Mouse (Mus musculus) right cerebral cortex, adult 2 months (tissue): ENCODE measurements around the gene Hist2h2aa2.
"Not testable (repeated sequence)": the region's sequence is repeated elsewhere in the genome, so short reads cannot be mapped to it uniquely, and the experiment has no call there.

ENCODE experiments used
- DNase-seq, 2 experiments: peaks; one replicate each; pipeline ENCODE4 v3.0.0; 2021 to 2022; ENCODE audit warnings: low spot score in 2 of 2

Hist2h2aa2 gene

DNA sequence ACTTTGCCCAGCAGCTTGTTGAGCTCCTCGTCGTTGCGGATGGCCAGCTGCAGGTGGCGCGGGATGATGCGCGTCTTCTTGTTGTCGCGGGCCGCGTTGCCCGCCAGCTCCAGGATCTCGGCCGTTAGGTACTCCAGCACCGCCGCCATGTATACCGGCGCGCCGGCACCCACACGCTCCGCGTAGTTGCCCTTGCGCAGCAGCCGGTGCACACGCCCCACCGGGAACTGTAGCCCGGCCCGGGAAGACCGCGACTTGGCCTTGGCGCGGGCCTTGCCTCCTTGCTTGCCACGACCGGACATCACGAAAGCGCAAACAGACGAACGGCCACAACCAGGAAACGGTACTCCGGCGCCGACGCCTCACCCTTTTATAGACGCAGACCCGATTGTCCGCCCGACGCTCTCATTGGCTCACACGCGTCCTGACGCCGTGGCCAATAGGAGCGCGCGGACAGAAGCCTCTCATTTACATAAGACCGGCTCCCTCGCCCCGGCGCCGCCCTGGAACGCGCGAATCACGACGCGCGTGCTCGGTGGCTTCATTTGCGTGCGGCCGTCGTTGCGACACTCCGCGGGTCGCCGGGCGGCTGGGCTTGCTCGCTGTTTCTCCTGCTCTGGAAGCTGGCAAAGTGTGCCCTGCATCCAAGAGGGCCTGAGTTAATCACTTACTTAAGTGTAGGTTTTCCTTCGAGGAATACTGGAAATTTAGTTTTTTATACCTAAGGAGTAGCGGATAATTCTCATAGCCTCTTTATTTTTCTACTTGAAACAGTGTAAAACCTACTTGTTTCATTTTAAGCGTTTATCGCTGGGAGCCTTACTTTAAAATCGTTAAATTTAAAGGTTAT, at the start of gene Hist2h2aa2:
Hist2h2aa2 (minus strand) TSS at position 328 of the 850 bp plus-strand sequence.
- DNase-seq, result peak; percentile 96 to 98

DNA sequence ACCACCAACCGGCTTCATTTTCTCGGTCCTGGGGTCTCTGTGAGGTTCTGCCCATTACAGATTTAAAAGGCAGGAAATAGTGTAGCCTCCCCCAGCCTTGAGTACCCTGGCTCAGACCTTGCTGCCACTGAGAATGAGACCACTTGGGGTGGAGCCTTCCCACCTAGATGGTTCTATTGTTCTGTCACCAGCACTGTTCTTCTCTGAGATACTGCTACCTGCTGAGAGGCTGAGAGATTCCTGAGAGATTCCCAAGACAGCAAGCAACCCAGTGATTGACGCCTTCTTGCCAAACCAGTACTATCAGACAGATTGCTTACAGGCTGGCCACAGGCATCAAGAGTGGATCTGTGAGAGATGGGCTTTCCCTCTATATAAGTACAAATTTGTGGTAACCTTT, 49.1 kb upstream of the Hist2h2aa2 start:
- no peak for DNase-seq

DNA sequence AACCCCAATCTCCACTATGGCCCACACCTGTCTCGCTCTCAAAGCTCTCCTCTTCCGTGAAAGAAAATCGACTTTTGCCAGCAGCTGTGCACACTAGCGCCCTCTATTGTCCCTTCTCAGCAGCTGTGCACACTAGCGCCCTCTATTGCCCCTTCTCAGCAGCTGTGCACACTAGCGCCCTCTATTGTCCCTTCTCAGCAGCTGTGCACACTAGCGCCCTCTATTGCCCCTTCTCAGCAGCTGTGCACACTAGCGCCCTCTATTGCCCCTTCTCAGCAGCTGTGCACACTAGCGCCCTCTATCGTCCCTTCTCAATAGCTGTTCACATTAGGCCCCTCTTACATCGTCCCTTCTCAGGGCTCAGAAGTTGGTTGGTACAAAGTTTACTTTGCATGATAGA, 47.3 kb upstream of the Hist2h2aa2 start:
- DNase-seq, result not testable (repeated sequence)

DNA sequence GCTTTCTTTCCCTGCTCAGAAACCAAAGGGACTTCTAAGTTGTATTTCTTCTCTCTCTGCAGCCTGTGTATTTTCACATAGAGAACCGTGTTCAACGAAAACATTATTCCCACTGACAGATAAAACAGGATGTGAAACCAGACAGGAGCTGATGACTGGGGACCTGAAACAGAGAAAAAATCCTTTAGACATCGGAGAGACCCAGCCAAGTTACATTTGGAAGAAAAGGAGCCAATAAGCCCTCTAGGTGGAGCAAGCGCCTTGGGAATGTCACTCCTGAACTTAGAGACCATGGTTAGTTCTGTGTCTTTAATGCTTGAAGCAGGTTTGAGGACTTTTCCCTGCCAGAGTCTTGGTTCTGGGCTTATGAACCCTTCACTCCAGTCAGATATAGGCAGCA, 44.4 kb upstream of the Hist2h2aa2 start:
- peak; percentile 45 to 49 for DNase-seq

DNA sequence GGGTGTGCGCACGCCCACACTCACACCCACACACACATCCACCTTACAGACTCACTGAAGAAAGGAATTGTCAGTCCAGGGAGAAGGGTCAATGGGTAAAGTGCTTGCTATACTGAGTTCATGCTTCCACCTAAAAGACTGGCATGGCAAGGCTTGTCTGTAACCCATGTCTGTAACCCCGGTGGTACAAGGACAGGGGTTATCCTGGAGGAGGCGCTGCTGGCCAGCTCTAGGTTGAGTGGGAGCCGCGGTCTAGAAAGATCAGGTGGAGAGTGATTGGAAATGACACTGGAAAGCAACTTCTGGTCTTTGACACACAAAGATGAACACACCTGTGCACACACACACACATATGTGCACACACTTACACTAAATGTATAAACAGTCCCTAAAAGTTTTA, 40.6 kb upstream of the Hist2h2aa2 start:
- DNase-seq, result no peak

DNA sequence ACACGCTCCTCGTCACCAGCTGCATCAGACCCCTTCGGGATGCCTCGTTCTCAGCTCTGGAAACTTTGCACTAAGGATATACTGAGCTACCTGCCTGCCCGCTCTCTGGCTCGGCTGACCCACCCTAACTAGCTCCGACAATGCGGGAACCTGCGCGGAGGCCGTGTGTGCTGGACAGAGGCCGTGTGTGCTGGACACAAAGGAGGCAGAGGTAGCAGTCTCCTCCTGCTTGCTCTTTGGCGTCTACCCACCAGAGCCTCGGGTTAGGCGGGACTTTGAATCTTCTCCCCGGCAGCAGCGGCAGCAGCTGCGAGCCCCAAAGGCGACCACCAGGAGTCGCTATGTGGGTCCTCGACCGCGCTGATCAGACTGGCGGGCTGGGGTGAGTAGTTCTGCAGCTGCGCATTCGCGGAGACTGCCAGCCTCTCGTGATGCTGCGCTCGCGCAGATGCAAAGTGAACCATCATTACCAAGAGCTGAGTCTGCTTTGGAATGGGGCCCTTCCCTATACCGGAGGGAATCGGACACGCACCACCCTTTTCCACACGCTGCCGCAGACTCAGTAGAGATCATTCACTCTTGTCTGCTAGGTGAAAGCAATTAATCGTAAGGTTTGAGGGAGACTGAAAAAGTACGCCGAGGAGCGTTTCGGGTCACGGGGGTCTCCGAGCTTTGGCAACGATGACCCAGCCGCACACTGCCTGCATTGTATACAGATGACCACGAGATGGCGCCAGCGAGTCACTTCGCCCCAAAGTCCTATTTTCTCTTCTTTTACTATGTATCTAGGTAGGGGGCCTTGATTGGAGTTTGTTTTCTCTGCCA, 37.9 kb upstream of the Hist2h2aa2 start:
- DNase-seq, result peak; percentile 92 to 93

DNA sequence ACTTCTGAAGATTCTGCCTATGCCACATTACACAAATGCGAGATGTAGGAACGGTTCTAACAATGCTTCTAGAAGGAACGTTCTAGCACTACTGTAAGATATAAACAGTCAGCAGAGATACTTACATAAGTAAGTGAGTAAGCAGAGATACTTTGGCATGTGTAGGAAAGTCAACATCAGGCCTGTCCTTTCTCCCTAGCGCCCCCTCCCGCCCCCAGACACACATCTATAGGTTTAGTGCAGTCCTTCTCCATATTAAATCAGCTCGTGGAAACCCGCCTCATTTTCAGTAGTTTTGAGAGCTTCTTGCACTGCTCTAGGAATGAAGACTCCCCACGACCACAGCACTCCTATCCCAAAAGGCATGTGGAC, 37.3 kb upstream of the Hist2h2aa2 start:
- DNase-seq, result peak; percentile 51 to 62

DNA sequence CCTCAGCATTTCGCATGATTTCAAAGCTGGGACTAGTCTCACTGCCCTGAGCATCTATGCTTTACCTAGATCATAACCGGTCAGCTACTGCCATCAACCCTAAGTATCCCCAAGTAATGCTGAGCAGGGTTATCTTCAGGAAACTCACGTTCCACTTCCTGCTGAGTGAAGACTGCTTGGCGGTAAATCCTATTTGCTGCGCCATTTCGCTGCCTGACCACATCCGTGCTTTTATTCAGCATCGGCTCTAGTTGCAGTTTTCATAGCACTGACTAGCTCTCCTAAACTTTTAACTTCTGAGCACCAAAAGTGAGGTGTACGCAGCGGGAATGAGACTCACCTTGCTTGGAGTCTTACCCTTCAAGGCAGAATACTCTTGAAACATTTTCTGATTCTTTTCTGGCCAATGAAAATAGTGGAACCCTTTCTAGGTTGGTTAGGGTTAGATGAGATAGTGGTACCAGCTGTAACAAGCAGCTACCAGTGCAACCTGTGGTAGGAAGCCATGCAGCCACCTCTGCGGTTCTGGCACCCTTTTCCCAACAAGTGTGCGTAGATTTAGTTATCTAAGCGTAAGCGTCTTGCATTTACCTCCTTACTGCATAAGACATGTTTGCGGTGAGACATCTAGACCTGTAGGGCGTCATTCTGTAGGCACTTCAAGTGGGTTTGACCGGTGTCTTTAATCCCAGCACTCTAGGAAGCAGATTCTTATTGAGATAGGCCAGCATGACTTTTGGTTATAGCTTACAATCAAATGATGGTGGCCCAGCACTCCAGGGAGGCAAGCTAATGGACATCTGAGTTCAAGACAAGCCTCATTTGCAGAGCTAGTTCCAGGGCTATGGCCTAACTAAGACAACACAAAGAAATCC, 33.8 kb upstream of the Hist2h2aa2 start:
- no peak for DNase-seq

DNA sequence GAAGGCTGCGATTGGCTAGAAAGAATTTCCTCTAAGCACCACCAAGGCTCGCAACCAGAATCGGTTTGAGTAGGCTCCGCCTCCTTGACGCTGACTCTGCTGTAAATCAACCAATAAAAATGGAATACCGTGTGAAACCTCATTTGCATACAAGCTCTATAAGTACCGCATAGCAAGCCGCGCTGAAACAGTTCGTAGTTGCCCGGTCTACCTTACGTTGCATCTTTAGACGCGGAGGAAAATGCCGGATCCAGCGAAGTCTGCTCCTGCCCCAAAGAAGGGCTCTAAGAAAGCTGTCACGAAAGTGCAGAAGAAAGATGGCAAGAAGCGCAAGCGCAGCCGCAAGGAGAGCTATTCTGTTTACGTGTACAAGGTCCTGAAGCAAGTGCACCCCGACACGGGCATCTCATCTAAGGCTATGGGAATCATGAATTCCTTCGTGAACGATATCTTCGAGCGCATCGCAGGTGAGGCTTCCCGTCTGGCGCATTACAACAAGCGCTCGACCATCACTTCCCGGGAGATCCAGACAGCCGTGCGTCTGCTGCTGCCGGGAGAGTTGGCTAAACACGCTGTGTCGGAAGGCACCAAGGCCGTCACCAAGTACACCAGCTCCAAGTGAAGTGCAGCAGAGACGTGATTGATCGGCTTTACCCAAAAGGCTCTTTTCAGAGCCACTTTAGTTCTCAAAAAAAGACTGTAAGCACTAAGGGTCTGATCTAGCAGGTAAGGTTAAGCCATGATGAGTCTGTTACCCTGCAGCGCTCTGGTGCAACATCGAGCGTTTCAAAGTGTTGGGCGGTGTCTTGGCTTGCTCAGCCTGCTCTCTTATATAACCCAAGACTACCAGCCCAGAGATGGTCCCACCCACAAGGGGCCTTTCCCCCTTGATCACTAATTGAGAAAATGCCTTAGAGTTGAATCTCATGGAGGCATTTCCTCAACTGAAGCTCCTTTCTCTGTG, 29.7 kb upstream of the Hist2h2aa2 start, which contains the start of gene Hist2h2bb:
Hist2h2bb (plus strand) TSS at position 242 of the 964 bp plus-strand sequence.
- peak; percentile 94 to 96 for DNase-seq

DNA sequence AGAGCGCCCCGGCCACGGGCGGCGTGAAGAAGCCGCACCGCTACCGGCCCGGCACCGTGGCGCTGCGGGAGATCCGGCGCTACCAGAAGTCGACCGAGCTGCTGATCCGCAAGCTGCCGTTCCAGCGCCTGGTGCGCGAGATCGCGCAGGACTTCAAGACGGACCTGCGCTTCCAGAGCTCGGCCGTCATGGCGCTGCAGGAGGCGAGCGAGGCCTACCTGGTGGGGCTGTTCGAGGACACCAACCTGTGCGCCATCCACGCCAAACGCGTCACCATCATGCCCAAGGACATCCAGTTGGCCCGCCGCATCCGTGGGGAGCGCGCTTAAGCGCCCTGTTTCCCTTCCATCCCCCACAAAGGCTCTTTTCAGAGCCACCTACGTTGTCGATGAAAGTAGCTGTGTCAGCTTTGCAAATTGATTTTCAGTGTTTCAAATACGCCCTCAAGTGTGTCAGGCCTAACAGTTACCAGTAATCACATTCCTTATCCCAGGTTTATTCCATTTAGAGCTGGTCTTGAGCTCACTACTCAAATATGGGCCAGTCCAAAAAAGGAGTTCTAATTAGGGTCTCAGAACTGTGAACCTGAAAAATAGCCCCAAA, 28.8 kb upstream of the Hist2h2aa2 start:
- DNase-seq, result peak in 1 of 2 experiments; percentile 43

DNA sequence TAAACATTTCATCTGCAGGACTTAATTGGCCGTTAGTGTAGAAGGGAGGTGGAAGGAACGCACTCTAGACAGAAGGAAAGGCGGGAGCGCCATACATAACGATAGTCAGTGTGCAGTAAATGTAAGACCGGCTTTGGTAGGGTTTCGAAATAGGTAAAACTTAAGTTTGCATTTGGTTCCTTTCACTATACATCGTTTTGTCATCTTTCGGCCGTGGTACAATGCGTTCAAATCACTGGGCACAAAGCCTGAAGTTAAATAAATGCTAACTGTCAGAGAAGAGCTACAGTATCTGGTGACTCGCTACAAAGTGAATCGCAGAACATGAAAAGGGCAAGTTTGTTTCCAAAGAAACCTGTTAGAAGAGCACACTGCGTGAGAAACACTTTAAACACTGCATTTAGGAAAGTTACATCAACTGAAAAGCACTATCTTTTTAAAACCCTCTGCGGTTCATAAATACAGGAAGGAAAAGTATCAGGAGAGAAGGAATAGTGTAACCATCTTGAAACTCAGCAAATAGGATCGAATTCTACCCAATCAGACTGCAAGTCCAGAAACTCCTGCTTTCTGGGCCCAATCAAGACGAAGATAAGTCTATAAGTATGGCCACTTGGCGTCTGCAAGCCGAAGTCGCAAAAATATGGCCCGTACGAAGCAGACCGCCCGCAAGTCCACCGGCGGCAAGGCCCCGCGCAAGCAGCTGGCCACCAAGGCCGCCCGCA, 28.1 kb upstream of the Hist2h2aa2 start, which contains the start of gene Hist2h3b:
Hist2h3b (plus strand) TSS at position 604 of the 725 bp plus-strand sequence.
- peak; percentile 80 to 84 for DNase-seq

DNA sequence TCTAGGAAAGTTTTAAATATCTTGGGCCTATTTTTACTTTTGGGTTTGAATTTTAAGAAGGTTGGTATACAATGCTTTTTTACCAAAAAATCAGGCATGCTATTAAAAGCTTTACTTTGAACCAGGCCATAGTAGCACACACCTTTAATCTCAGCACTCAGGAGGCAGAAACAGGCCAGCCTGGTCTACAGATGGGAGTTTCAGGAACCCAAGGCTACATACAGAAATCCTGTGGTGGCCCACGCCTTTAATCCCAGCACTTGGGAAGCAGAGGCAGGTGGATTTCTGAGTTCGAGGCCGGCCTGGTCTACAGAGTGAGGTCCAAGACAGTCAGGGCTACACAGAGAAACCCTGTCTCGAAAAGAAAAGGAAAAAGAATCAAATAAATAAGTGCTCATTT, 27.5 kb upstream of the Hist2h2aa2 start:
- DNase-seq, result no peak

DNA sequence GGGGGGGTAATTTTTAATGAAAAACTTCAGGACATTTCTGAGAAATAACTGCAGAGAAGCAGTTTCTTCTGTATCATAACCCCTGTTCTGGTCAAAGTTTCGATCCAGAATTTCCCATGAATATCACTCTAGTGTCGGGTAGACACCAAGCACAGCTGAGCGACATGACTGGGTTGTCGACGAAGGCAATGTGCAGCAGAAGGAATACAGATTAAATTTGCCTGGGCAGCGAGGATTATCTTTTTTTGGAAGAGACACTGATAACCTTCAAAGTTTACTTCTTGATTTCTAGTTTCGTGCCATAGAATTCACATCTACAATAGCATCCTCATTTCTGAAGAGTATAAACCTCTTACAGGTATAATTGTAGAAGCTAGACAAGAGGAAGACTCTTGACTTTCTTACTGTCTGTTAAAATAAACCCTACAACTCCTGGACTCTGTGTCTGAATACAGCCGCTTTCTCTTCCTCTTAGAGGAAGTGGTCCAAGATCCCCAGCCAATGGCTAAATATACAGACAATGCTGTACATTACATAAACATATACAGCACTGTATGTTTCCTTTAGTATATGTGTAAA, 26.1 kb upstream of the Hist2h2aa2 start:
- no peak for DNase-seq

DNA sequence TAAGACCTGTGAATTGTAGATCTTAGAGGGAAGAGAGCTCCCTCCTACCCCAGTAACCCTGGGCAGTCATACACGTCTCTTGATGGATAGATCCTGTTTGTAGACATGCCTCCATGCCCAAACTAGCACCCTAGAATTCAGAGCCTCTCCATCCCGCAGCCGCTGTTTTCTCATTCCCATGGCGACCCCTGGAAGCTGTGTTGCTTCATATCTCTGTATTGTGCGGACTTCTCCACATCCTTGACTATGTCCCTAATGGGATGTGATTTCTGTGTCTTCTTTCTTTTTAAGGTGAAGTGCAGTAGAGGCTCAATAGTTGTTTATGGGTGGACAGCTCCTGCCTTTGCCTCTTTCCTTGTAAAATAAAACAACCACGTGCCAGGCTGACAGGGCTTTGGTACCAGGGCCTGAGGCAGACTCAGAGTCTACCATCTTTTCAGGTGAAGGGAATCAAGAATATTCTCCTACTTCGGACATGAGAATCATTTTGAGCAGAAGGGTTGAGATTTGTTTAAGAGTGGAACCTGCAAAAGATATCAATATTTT, 24.4 kb upstream of the Hist2h2aa2 start:
- no peak for DNase-seq

DNA sequence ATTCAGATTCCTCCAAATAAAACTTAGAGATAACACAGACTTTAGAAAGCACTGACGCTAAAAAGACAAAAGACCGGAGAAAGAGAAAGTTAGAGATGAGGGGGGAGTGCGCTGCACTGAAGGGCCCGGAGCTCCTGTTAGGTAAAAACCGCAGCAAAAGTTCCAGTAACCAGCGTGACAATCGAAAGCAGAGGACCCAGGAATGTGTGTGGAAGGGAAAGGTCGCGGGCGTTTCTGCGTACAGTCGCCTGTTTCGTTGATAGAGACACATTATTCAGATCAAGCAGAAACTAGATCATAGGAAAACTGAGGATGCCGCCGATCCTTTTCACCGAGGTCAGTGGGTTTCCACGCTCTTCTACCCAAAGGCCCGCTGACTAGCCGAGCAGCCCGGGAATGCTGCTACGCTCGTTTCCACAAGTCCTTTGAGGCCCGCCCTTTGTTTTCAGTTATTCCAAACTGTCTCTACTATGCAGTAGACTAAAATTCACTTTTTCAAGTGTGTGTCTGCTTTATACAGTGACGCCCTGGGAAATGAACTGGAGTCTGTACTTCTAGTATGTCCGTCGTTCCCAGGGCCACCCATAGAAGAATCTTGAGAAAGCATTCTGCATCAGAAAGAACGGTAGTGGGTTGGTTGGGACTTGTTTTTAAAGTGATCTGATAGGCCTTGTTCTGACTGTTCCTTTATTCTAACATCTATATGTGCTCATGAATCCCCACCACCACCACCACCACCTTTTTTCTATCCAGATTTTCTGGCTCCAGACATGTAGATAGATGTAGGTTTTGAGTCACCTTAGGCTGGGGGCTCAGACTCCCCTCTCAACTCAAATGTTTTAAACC, 23.7 kb upstream of the Hist2h2aa2 start:
- DNase-seq, result peak; percentile 51 to 71

DNA sequence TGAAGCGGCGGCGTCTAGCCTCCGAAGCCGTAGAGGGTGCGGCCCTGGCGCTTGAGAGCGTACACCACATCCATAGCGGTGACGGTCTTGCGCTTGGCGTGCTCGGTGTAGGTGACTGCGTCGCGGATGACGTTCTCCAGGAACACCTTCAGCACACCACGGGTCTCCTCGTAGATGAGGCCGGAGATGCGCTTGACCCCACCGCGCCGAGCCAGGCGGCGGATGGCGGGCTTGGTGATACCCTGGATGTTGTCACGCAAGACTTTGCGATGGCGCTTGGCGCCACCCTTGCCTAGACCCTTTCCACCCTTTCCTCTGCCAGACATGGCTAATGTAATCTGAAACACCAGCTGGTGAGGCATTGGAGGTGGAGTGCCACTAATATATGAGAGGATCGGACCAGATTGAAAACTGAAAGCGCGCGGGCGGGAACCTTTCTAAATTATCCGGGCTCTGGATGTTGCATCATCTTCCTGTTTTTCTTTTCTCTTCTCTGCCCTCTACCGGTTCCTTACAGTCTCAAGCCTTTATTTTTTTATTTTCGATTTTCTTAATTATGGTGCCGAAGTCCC, 23.0 kb upstream of the Hist2h2aa2 start, which contains the start of gene Hist2h4:
Hist2h4 (minus strand) TSS at position 333 of the 572 bp plus-strand sequence.
- peak; percentile 99 for DNase-seq

DNA sequence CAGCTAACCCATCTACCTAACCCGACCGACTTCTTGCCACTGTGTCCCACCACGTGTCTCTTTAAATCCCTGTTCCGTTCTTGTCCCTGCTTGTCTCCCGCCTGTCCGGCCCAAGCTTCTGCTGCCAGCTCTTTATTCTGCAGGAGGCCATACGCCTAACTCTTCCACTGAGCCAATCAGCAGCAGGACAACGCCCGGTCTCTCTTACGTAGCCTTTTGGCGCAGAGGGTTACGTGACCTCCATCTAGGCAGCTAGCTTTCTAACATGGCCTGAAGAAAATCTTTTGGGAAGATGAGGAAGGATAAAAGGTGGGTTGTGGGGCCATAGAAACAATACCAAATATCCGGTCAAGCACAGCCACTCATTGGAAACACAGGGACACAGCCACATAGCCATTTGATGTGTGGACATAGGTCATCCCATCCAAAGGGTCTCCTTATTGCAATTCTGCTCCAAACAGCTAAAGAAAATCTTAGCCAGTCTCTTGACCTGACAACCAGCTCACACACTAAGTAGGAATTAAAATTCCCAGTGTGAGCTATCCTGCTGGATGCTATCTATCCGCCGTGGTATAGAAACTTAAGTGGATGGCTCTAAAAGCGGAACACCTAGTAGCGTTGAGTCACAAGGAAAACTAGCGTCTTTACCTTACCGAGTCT, 22.3 kb upstream of the Hist2h2aa2 start:
- DNase-seq, result peak; percentile 80 to 85
